Mouse (Mus musculus) kidney, adult 2 months (tissue): ENCODE measurements at regions not wholly inside any gene's neighbourhood (a gene's known extent, or its start where the extent isn't known, plus 50 kb on each side); places are given as distances from the start of the nearest gene placed in this dataset.

Source experiments
- DNase-seq: peaks from one replicate; pipeline ENCODE4 v3.0.0; 2021
- H3K27ac ChIP-seq: fragments of 200-500 bp; 2 replicates; pipeline ENCODE4 v1.5.1; 2012; ENCODE audit warnings: low read depth, low read length, control low read depth, inconsistent platforms; ENCODE audit not compliant: insufficient read depth
- H3K27me3 ChIP-seq: fragments of 200-500 bp; replicated peaks from 2 replicates; pipeline ENCODE4 v1.6.1; 2012; ENCODE audit warnings: mild to moderate bottlenecking, moderate library complexity, low read length, inconsistent platforms; ENCODE audit not compliant: control insufficient read depth, insufficient read depth
- H3K36me3 ChIP-seq: fragments of 200-500 bp; 2 replicates; pipeline ENCODE4 v1.6.1; 2012; ENCODE audit warnings: mild to moderate bottlenecking, moderate library complexity, low read length, inconsistent platforms; ENCODE audit not compliant: control insufficient read depth, insufficient read depth
- H3K4me1 ChIP-seq: fragments of 200-500 bp; 2 replicates; pipeline ENCODE4 v1.6.1; 2011; ENCODE audit warnings: low read length; ENCODE audit not compliant: control insufficient read depth, insufficient read depth
- H3K4me3 ChIP-seq: fragments of 200-500 bp; 2 replicates; pipeline ENCODE4 v1.5.1; 2011; ENCODE audit warnings: mild to moderate bottlenecking, low read depth, low read length, control low read depth; ENCODE audit not compliant: insufficient read depth
- CTCF ChIP-seq: fragments of 200-500 bp; conservative IDR thresholded peaks from 2 replicates; pipeline ENCODE4 v1.5.1; 2011; ENCODE audit warnings: low read depth, mild to moderate bottlenecking, control low read depth, low read length, moderate library complexity, mixed read lengths; ENCODE audit not compliant: insufficient read depth, insufficient read length
- POLR2A ChIP-seq: fragments of 200-500 bp; IDR thresholded peaks from one replicate; pipeline ENCODE4 v1.6.1; 2011; ENCODE audit warnings: low read depth, low read length, control low read depth
- WGBS: fragments of 180-500 bp; shearing (Covaris S2); methylation state at CpG from one replicate; pipeline ENCODE4 v1.1.7; 2018; 5-methylcytosine and 5-hydroxymethylcytosine counted together

- DNase-seq, result no peak
- WGBS, result 6% methylated on average over 1 of the region's 1 CpGs
- H3K4me1 ChIP-seq, result no peaks in the 10 kb centered on the region
Observed at GRCm38 (mm10) chr6:49523184-49523583, 127.8 kb downstream of the Stk31 start.

DNA sequence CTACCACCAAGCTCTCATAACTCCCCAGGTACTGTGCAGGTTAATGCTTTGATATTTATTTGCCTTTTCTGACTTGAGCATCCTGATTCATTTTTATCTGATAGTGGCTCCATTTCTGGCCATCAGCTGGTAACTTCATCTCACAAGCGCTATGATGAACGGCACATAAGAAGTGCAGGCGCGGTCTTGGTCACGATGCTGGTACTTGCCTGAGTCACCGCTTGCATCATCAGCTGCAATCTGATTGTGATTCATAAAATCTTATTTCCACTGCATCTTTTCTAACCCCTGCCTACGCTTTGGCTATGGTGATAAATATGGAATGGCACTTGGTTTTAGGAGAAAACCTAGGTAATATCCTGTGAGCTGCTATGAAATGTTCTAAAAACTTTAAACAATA lies 128.3 kb downstream of the Stk31 start:
- H3K36me3 ChIP-seq, result no peaks in the 10 kb centered on the region
- no peak for TF ChIP-seq POLR2A
- no peak for DNase-seq
- no peak overlapping the region for H3K27ac ChIP-seq
- WGBS, result 89% methylated on average over 7 of the region's 7 CpGs
- H3K4me1 ChIP-seq, result no peaks in the 10 kb centered on the region
- H3K27me3 ChIP-seq, result no peaks in the 10 kb centered on the region
- H3K4me3 ChIP-seq, result no peak overlapping the region

More at GRCm38 (mm10) chr6:49523184-49523583, 127.8 kb downstream of the Stk31 start:
- H3K27ac ChIP-seq, result no peak overlapping the region
- H3K36me3 ChIP-seq, result no peaks in the 10 kb centered on the region
- H3K27me3 ChIP-seq, result no peaks in the 10 kb centered on the region
- H3K4me3 ChIP-seq, result no peak overlapping the region
- TF ChIP-seq CTCF, result no peak
- no peak for TF ChIP-seq POLR2A

- WGBS, result 96% methylated on average over 9 of the region's 9 CpGs
- Histone ChIP-seq H3K27me3 (no peaks in the 10 kb centered on the region), H3K4me1 (no peaks in the 10 kb centered on the region), H3K27ac (no peak overlapping the region), H3K4me3 (no peak overlapping the region), H3K36me3 (no peaks in the 10 kb centered on the region)
- no peak for DNase-seq
- TF ChIP-seq CTCF (no peak), POLR2A (no peak)
Observed at GRCm38 (mm10) chr6:49533956-49534355, 138.6 kb downstream of the Stk31 start.

GRCm38 (mm10) chr6:49534551-49534950 lies 139.1 kb downstream of the Stk31 start:
- 79% methylated on average over 3 of the region's 3 CpGs for WGBS
- DNase-seq, result no peak
- Histone ChIP-seq H3K4me3 (no peak overlapping the region), H3K36me3 (no peaks in the 10 kb centered on the region), H3K27me3 (no peaks in the 10 kb centered on the region), H3K4me1 (no peaks in the 10 kb centered on the region), H3K27ac (no peak overlapping the region)
- TF ChIP-seq POLR2A (no peak), CTCF (no peak)

DNA sequence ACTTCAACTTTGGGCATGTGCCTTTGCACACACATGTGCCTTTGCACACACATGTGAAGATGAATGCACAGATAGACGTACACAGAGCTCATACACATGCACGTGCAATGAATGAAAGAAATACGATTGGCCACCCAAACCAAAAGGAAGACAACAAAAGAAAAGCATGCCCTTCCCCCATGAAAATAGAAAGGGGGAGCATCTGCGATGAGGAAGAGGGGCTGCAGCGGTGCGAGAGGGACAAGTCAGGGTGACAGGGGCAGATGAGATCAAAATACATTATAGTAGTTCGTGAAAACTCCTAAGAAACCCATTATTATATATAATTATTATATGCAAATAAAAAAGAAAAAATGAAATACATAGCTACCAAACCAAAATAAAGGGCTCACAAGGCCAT lies 149.5 kb downstream of the Stk31 start:
- H3K27ac ChIP-seq, result no peak overlapping the region
- DNase-seq, result no peak
- no peaks in the 10 kb centered on the region for H3K27me3 ChIP-seq
- H3K36me3 ChIP-seq, result no peaks in the 10 kb centered on the region
- no peak overlapping the region for H3K4me3 ChIP-seq
- H3K4me1 ChIP-seq, result no peaks in the 10 kb centered on the region
- 93% methylated on average over 7 of the region's 7 CpGs for WGBS
- TF ChIP-seq POLR2A (no peak), CTCF (no peak)

GRCm38 (mm10) chr6:49555069-49555468 lies 159.7 kb downstream of the Stk31 start:
- 49% methylated on average over 10 of the region's 10 CpGs for WGBS
- Histone ChIP-seq H3K4me1 (no peaks in the 10 kb centered on the region), H3K4me3 (no peak overlapping the region), H3K27ac (no peak overlapping the region), H3K27me3 (no peaks in the 10 kb centered on the region), H3K36me3 (no peaks in the 10 kb centered on the region)
- no peak for TF ChIP-seq POLR2A
- no peak for TF ChIP-seq CTCF
- no peak for DNase-seq

- no peak overlapping the region for H3K27ac ChIP-seq
- no peaks in the 10 kb centered on the region for H3K36me3 ChIP-seq
- no peaks in the 10 kb centered on the region for H3K27me3 ChIP-seq
- no peaks in the 10 kb centered on the region for H3K4me1 ChIP-seq
- TF ChIP-seq CTCF (no peak), POLR2A (no peak)
- no peak overlapping the region for H3K4me3 ChIP-seq
- 93% methylated on average over 1 of the region's 1 CpGs for WGBS
- no peak for DNase-seq
Observed at GRCm38 (mm10) chr6:49558508-49558907, 163.1 kb downstream of the Stk31 start.

DNA sequence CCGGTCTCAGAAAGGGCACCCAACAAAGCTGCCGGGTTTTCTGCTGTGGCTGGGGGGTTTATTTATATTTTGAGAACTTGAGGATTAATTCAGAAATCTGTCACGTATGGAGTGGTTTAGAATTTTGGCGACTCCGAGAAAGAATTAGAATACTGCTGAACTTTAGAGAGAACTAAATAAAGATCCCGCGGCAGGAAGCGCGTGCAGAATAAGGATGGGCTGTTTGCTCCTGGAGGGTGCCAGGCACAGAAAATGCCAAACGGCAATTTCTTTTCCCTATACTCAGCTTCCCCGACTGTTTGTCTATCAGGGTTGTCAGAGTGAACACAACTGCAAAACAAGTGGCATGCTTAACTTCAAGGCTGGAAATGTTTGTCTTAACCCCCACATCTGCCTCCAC lies 163.7 kb downstream of the Stk31 start:
- TF ChIP-seq CTCF (no peak), POLR2A (no peak)
- no peak for DNase-seq
- WGBS, result 88% methylated on average over 11 of the region's 11 CpGs

More for the DNA sequence above, 163.7 kb downstream of the Stk31 start:
- no peak overlapping the region for H3K4me3 ChIP-seq
- no peaks in the 10 kb centered on the region for H3K4me1 ChIP-seq
- H3K36me3 ChIP-seq, result no peaks in the 10 kb centered on the region
- H3K27me3 ChIP-seq, result no peaks in the 10 kb centered on the region
- H3K27ac ChIP-seq, result no peak overlapping the region
